ENCODE assay signal across 18 mouse cellular contexts in the genomic region with DNA sequence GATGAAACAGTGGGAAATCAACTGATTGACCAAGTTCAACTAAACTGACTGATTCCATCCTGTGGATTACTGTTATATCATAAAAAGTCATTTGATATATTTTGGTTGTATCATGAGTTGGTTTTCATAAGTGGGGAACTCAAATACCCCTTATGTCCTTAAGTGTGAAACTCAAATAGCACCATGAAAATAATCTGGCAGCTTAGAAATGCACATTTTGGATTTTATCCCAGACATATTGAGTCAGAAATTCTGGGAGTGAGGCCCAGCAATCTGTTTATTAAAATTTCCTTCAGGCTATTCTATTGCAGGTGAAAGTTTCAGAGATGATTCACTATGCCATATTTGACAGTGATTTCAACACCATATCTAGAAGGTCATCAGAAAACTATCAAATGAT.
A peak's percentile ranks its signal among the peaks of the same experiment; 100 is the strongest.
DNase-seq lines count a peak whose midpoint lies in the region; ATAC-seq and TF ChIP-seq lines count a peak whose summit lies in the region.
"Had no signal": no experiment of that assay in that cellular context is flagged by ENCODE, and none has a peak within 500 bp of the region (broad histone marks: within the 10 kb centered on the region; RNA-seq: fewer than 3 reads in every experiment).

No protein-coding gene starts in this region.

- H3K9me3 ChIP-seq in forebrain, postnatal 0 days (ENCODE audit: low read length) = no peaks in the 10 kb centered on the region
- no peaks in the 10 kb centered on the region for H3K9me3 ChIP-seq in forebrain, embryonic 10.5 days
- H3K9me3 ChIP-seq: hindbrain, embryonic 13.5 days; limb, embryonic 12.5 days; midbrain, embryonic 13.5 days had no signal

- TF ChIP-seq CTCF in forebrain, postnatal 0 days (IDR thresholded peaks at IDR 0.05; ENCODE audit: low read depth) = no peak

- peak; percentile 49 for DNase-seq in forebrain, postnatal 0 days
- no peak for DNase-seq in forebrain, embryonic 10.5 days (ENCODE audit: extremely low spot score, low spot score)
- peak; percentile 20 for DNase-seq in right cerebral cortex, adult 18-20 months
- DNase-seq in right cerebral cortex, postnatal 10 days (ENCODE audit: low spot score in 2 of 2) = no peak
- peak; percentile 13 for DNase-seq in gonadal fat pad, adult 2 months (ENCODE audit: low read depth)
- DNase-seq in adrenal gland, postnatal 36 days = no peak
- DNase-seq: B cell, adult 2 months; cerebellum, adult 11 months; gastrocnemius, adult 2 months; kidney, adult 9 months; kidney, postnatal 4 days had no signal

- H3K4me2 ChIP-seq in forebrain, postnatal 0 days (ENCODE audit: low read depth) = no peak overlapping the region
- H3K4me2 ChIP-seq: hindbrain, embryonic 13.5 days; limb, embryonic 12.5 days; midbrain, embryonic 13.5 days had no signal

- no peak for ATAC-seq in forebrain, postnatal 0 days
- no peak for ATAC-seq in erythroblast, adult 5-6 weeks (replicated peaks; ENCODE audit: low FRiP score, poor library complexity, severe bottlenecking)
- ATAC-seq in activated CD4-positive, CD25-positive, alpha-beta regulatory T cell, adult 4 months = no peak
- ATAC-seq: midbrain, embryonic 13.5 days; Patski had no signal

- no peak overlapping the region for H3K4me3 ChIP-seq in forebrain, postnatal 0 days (ENCODE audit: low read depth, low read length)
- no peak overlapping the region for H3K4me3 ChIP-seq in forebrain, embryonic 10.5 days
- H3K4me3 ChIP-seq: gastrocnemius, adult 2 months; hindbrain, embryonic 13.5 days; limb, embryonic 12.5 days; midbrain, embryonic 13.5 days had no signal

- H3K9ac ChIP-seq in forebrain, postnatal 0 days = no peak overlapping the region
- H3K9ac ChIP-seq: hindbrain, embryonic 13.5 days; limb, embryonic 12.5 days; liver, embryonic 14.5 days; midbrain, embryonic 13.5 days had no signal

- H3K36me3 ChIP-seq in forebrain, postnatal 0 days (ENCODE audit: insufficient read depth) = no peaks in the 10 kb centered on the region
- no peaks in the 10 kb centered on the region for H3K36me3 ChIP-seq in forebrain, embryonic 10.5 days (replicated peaks)
- H3K36me3 ChIP-seq: hindbrain, embryonic 13.5 days; limb, embryonic 12.5 days; midbrain, embryonic 13.5 days had no signal

- no peak overlapping the region for H3K27ac ChIP-seq in forebrain, postnatal 0 days (ENCODE audit: low read depth, low read length)
- no peak overlapping the region for H3K27ac ChIP-seq in forebrain, embryonic 10.5 days
- H3K27ac ChIP-seq: gastrocnemius, adult 2 months; hindbrain, embryonic 13.5 days; limb, embryonic 12.5 days; liver, embryonic 14.5 days; midbrain, embryonic 13.5 days had no signal

- H3K4me1 ChIP-seq in forebrain, postnatal 0 days (ENCODE audit: insufficient read depth) = no peaks in the 10 kb centered on the region
- no peaks in the 10 kb centered on the region for H3K4me1 ChIP-seq in forebrain, embryonic 10.5 days
- H3K4me1 ChIP-seq: hindbrain, embryonic 13.5 days; limb, embryonic 12.5 days; midbrain, embryonic 13.5 days had no signal

- H3K27me3 ChIP-seq in forebrain, postnatal 0 days (ENCODE audit: insufficient read depth, low read length) = no peaks in the 10 kb centered on the region
- H3K27me3 ChIP-seq in forebrain, embryonic 10.5 days (ENCODE audit: poor library complexity, severe bottlenecking) = no peaks in the 10 kb centered on the region
- H3K27me3 ChIP-seq: hindbrain, embryonic 13.5 days; limb, embryonic 12.5 days; midbrain, embryonic 13.5 days; Patski had no signal

Comparison
In these comparisons a context has a peak if more than half of its experiments do, and no peak if none do; other contexts are left out.
1. DNase-seq: peak in forebrain, postnatal 0 days (single experiment), right cerebral cortex, adult 18-20 months (single experiment) and gonadal fat pad, adult 2 months (single experiment); none in forebrain, embryonic 10.5 days (single experiment), right cerebral cortex, postnatal 10 days (0 of 2) and adrenal gland, postnatal 36 days (0 of 2).